Mouse (Mus musculus) myocyte (in vitro differentiated cells): Measurements from ENCODE around the gene Zfc3h1.

Source experiments
- E2F4 ChIP-seq: IDR thresholded peaks from one replicate; pipeline ENCODE4 v1.6.1; 2011; ENCODE audit warnings: mild to moderate bottlenecking, control low read depth, moderate library complexity; ENCODE audit not compliant: insufficient read depth
- MYOG ChIP-seq, 3 experiments: IDR thresholded peaks; one replicate each; pipeline ENCODE4 v1.6.1; 2011; ENCODE audit warnings: control low read depth in 2 of 3, low read depth in 2 of 3, mild to moderate bottlenecking in 2 of 3; ENCODE audit not compliant: insufficient read length in 2 of 3, control insufficient read depth in 1 of 3, insufficient read depth in 1 of 3
- POLR2A ChIP-seq: IDR thresholded peaks from one replicate; pipeline ENCODE4 v1.6.1; 2011; ENCODE audit warnings: low read depth, mild to moderate bottlenecking, control low read depth, moderate library complexity; ENCODE audit not compliant: insufficient read length
- TCF12 ChIP-seq: IDR thresholded peaks from one replicate; pipeline ENCODE4 v1.6.1; 2011; ENCODE audit warnings: mild to moderate bottlenecking, control low read depth; ENCODE audit not compliant: poor library complexity, insufficient read depth, severe bottlenecking
- USF1 ChIP-seq: IDR thresholded peaks from one replicate; pipeline ENCODE4 v1.6.1; 2011; ENCODE audit warnings: low read depth, mild to moderate bottlenecking, control low read depth, moderate library complexity

DNA sequence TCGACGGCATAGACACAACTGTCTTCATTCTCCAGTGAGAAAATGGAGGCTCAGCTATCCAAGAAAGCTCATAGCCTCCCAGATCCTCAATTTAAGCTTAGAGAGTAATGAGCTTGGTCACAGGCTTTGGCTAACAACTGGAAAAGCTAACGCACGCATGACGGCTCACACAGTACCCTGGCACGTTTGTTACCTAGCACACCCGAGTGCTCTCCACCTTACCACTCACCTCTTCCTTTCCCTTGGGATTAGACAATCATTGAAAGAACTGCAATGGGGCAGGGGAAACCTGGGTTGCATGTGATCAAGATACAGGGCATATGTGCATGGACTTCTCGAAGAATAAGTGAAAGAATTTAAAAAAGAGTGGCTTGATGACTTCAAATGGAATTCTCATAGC is 83.2 kb downstream of the Zfc3h1 start:
- TF ChIP-seq TCF12, result no peak
- TF ChIP-seq USF1, result no peak
- no peak for TF ChIP-seq POLR2A
- no peak for TF ChIP-seq E2F4
- TF ChIP-seq MYOG (IDR thresholded peaks at IDR 0.05; ENCODE audit: control insufficient read depth in 1 of 3, insufficient read depth in 1 of 3, insufficient read length in 2 of 3, low read depth in 2 of 3), result no peak
